Mouse (Mus musculus) adrenal gland, adult (tissue): ENCODE measurements around the gene Inpp5d.

ENCODE experiments used
- DNase-seq, 2 experiments: peaks; one replicate each; pipeline ENCODE4 v3.0.0; 2022 to 2023; ENCODE audit warnings: low spot score in 1 of 2; ENCODE audit not compliant: inconsistent age in 2 of 2

Gene Inpp5d

DNA sequence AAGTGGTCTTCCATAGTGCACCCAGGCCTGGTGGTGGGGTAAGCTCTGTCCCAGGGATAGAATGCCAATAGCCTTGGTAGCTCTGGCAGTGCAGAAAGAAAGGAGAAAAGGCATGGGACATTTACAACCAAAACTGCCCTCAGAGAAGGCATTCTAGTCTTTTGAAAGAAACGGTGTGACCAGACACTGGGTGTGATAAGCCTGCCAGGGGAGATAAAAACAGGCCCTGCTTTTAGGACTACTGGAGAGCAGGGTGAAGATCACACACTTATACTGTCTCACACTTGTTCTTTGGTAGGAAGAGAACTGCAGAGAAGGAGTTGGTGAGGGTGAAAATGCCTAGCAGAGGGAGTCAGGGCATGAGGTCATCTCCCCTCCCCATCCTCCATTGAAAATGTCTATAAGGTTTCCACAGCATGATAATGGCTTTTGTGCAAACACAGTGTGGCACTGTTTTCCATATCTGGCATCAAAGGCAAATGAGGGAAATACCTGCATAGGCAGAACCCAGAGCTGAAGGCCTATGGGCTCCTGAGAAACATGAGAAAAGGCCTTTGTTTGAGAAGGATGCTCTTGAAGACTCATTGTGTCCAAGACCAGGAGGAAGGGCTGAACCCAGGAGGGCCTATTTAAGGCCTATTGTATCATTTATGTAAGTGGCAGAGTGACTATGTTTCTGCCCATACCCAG is 4.0 kb downstream of the Inpp5d start:
- no peak for DNase-seq

DNA sequence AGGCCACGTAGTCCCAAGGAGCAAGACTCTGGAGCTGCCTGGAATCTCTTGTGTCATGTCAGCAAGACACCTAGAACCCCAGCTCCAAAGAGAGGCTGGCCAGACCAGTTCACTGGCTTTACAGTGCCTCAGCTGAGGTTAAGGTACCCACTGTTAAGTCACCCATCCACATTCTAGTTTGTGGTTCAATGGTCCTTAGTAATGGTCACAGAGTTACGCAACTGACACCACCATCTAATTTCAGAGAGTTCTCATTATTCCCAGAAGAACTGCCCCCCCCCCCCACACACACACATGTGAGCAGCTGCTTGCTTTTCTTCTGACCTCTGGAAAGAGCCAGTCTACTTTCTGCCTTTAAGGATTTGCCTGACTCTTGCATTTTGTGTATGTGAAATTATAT is 4.7 kb downstream of the Inpp5d start:
- DNase-seq = no peak

DNA sequence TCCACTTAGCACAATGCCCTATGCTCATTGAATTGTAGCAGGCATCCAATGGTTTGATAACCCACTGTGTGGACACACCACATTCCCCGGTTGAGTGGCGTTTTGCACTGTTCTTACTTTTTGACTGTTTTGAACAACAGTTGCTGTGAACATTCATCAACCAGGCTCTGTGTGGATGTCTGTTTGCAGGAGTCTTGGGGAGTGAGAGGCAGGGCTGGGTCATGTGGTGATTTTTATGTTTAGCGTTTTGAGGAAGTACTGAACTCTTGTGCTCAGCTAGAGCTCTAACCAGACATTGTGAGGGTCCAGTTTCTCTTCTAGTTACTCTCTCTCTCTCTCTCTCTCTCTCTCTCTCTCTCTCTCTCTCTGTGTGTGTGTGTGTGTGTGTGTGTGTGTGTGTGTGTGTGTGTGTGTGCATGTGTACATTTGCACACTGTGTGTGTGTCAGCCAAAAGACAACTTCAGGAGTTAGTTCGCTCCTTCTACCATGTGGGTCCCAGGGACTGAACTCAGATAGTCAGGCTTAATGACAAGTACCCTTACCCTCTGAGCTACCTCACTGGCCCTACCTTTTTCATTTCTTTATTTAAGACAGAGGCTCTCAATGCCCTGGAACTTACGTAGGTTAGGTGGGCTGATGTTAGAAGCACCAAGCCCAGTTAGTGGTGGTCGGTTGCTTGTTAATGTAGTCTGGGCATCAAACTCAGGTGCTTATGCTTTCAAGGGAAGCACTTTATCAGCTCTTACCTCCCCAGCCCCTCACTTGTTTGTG is 5.3 kb downstream of the Inpp5d start:
- no peak for DNase-seq

DNA sequence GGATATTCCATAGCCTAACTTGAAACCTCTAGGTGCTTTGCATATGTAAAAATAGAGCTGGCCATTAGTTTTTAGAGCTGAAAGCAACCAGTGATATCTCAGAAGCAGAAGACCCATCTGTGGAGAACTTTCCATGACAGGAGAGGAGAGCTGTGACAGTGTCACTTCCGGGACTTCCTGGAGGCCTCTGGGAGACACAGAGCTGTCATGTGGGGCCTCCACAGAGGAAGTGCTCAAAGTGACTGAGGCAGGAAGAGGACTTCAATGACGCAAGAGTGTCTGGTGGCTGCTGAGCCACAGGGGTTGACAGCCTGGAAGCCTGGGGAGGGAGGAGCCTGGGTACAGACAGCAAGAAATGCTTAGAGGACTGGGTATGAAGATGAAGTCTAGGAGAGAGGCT is 6.2 kb downstream of the Inpp5d start:
- DNase-seq = peak; percentile 63 to 68

DNA sequence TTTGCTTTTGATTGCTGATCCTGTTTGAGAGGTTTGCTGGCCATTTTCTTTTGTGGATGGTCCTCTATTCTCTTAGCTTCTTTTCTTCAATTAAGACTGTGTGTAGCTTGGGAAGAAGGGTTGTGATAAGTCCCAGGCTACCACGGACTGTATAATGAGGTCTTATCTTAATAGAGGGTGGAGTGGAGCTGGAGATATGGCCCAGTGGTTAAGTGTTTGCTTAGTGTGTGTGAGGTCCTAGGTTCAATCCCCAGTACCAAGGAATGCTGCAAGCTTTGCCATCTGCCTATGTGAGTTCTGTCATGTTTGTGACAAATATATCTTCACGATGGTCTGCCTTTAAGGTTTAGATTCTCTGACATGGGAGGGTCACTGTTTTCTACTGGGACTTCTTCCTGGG is 8.0 kb downstream of the Inpp5d start:
- DNase-seq = no peak

DNA sequence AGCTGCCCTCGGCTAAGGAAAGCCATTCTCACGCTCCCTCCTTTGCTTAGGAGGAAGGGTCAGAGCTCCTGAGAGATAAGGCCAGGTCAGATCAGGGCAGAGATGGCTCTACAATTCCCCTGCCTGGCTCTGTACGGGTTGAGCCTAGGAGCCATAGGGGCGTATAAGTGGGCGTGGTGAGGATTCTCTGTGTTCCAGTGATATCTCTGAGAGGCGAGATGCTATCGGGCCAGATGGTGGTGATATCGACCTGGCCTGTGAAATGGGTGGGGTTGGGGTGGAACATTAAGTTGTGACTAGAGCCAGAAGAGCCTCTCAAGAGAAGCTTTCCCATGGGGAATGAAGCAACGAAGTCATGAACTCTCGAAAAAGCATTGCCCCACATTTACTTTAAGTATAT is 11.5 kb downstream of the Inpp5d start:
- no peak for DNase-seq

DNA sequence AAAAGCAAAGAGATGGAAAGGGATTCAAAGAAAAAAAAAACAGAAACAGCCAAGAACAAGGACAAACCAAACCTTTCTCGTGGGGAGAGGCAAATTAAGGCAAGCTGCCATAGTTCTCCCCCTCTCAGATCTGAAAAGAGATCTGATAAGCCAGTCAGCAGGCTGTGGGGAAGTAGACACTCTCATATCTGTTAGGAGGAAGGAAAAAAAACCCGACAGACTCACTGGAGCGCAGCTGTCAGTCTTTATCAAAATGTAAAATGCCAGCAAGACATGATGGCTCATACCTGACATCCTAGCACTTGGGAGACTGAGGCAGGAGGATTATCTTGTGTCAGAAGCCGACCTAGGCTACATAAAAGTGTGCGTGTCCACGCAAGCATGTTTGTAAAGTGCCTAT is 12.1 kb downstream of the Inpp5d start:
- no peak for DNase-seq

DNA sequence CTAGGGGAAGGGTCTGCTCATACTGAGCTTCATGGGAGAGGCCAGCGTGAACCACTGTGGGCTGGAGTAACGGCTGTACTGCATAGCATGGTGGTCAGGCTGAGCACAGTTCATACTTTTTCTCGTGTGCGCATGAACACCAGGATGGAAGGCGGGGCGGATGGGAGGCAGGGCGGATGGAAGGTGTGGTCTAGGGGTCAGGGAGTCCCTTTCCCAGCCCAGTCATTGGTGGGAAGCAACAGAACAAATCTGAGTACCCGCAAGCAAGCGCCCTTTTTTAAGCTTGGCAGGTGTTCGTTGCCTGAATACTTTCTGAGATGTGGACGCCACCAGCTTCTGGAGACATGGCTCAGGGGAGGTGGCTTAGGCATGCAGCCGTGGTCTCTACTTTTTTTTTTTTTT is 16.6 kb downstream of the Inpp5d start:
- DNase-seq = no peak

DNA sequence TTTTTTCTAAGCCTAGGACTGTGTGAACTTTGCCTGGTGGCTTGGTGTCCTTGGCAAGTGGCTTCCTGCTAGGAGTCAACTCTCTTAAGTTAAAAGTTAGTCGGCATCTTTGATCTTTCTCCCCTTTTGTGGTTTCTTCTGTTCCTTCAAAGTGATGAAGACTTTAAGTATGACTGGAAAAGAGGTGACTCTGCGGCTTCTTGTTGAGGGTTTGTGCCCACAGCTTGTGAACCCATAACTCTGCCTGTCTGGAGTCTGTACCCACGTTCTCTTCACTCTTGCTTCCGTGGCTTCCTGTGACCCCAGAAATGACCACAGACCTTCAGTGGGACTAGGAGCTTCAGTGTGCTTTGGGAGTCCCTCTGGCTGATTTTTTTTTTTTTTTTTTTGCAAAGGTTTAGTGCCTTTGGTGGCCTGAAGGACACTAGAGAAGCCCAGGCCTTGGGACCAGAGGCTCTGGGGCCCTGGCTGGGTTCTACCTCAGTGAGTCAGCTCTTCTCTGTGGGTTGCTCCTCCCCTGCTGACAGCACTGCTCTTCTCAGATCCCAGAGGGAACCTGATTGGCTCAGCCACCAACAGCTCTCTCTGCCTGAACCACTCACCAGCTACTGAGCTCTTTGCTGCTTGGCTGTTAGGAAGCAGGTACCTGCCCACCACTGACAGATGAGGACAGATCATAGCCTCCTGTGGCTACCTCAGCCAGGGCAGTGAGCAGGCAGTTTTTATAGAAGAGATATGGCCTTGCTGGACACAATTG is 17.2 kb downstream of the Inpp5d start:
- peak; percentile 84 to 92 for DNase-seq

DNA sequence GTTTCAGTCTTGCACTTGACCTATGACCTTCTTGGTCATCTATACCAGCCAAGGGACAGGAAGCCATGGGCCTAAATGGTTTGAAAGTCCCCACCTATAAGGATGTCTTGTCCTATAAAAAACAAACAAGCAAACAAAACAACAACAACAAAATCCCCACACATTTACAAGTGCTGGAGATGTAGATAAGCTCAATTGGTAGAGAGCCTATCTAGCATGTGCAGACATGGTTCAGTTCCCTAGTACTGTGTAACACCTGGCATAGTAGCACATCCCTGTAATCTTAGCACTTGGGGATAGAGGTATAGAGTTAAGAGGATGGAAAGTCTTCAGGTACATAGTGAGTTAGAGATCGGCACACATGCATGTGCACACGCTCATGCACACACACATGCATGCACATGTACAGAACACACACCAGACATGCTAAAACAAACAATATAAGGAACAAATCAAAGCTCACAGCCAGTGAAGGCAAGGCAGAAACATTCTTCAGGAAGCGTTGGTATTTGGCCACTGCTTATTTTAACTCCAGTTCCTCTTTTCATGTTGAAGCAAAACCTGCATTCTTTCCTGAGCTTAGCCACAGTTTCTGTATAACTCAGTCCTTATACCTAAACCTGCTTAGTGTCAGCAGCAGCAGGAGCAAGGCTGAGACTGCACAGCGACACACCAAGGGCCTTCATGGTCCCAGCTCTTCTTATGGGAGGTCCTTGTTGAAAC is 17.9 kb downstream of the Inpp5d start:
- no peak for DNase-seq

DNA sequence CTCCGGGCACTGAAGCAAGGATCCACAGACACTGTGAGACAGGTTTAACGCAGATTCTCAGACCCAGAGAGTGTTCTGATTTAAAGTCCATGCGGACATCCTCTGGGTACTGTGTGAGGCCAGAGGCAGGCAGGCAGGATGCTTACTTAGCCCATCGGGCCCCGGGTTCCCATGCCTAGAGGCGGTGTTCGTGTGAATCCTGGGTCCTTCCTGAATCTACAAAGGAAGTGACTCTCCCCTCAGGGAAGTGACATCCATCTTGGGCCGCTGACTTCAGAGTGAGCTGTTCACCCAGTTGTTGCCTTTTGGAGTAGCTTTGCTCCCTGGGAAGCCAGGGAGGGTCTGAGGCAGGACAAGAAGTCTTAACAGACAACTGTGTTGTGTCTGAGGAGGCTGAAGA is 19.6 kb downstream of the Inpp5d start:
- DNase-seq = no peak

DNA sequence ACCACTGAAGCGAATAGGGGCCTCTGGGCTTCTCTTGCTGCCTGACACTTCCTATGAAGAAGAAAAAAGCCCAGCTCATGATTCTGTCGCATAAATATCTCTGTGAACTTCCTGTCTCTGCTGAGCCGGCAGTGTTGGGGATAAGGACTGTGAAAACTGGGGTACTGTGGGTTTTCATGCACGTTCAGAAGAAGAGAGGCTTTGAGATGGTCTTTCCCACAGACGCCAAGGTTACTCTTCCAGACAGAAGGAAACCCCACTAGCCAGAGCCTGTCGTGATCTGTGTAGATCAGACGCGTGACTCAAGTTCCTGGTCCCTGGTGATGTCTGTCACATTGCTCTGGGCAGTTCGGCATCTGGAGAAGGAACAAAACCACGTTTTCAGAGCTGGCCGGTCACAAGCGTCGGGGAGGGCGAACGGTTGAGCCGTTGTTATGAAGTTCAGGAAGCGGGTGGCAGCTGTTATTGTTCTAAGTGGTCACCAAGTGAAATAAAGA is 20.1 kb downstream of the Inpp5d start:
- peak; percentile 69 to 78 for DNase-seq

DNA sequence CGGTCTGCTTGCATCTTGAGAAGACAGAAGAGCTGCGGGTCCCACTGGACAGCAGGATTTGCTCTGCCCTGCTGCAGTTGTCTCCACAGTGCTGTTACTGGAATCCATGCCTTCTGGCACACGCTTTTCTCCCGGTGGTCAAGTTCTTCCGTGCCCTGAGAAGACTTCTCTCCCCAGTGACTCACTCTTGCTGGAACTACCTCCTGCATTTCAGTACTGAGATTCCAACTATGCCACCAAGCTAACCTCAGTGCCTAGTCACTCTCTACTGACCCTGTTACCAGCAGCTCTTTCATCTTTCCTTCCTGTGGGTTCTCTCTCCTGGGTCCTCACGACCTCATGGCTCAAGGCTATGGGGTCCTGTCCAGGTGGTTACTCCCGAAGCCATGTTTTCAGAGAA is 22.9 kb downstream of the Inpp5d start:
- no peak for DNase-seq

DNA sequence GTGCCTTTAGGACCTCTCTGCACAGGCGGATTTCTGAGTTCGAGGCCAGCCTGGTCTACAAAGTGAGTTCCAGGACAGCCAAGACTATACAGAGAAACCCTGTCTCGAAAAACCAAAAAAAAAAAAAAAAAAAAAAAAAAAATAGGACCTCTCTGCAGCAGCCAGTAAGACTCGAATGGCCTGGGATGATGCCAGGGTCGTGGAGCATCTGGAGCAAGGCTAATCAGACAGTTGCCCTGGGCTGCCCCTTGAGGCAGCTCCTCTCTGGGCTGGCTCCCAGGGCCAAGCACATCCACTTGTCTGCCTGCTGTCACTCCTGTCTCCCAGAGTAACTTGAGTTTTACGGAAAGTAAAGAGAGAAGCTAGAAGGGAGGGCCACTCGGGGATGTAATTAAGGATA is 24.9 kb downstream of the Inpp5d start:
- DNase-seq = peak in 1 of 2 experiments; percentile 77

DNA sequence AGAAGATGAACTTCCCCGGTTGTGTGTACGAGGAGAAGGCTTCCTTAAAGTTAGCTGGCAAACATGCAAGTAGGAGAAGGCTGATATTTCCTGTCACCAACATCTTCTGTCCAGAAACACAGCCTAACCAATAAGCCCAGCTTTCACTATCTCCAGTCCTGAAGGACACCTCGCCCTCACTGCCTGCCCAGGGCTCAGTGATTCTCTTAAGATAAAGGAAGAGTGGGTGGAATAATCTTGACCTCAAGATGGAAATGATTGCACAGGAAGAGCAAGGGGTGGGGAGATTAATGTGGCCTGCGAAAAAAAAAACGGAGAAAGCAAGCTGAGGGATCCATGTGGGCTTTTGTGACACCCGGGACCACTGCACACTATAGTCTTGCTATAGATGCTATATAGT is 25.6 kb downstream of the Inpp5d start:
- no peak for DNase-seq

DNA sequence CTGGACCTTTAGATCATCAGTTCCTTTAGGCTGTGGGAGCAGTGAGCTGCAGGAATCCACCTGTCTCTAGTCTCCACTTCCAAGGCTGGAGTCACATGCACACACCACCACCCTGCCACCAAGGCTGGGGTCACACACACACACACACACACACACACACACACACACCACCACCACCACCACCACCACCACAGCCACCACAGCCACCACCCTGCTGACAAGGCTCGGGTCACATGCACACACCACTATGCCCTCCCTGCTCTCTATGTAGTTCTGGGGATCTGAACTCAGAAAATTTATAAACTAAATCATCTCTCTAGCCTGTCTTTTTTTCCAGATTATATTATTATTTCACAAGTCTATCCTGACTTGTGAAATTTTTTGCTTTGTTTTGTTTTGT is 27.7 kb downstream of the Inpp5d start:
- no peak for DNase-seq

DNA sequence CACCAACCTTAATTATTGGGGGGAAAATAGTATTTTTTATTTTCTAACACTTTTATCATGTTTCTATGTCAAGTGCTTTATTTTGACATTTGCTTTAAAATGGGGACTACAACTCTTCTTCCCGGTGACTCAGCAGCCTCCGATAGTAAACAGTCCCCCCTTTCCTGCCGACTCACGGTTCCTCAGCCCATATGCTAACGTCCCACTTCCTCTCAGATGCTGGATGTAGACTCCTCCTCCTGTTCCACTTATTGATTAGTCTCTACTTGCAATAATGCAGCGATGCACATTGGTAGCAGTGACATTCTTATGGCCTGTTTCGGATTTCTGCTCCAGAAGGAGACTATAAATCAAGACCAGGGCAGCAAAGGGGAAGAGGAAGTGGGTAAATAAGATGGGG is 28.5 kb downstream of the Inpp5d start:
- DNase-seq = no peak

DNA sequence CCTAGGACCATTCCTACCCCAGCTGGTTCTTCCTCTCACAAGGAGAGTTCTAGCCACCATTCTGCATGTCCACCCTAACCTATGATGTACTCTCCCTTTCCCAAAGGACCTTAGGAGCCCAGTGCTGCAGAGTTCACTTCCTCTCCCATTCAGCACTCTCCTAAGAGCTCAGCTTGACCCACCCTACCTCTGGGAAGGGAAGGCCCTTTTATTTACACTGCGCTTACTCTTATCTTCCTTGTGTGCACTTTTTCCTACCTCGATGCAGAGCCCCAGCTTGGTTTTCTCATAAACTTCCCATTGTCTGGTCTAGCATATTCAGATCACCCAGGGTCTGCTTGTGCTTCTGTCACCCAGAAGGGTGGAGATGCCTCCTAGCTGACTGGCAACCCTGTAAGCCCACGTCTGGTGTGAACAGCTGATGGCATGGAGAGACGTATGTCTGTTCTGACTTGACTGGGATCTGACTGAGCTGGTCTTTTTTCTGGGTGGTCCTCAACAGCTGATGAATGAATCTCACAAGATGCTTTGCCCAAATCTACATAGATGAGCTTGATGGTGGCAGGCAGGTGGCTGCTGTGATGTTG is 29.2 kb downstream of the Inpp5d start:
- no peak for DNase-seq

DNA sequence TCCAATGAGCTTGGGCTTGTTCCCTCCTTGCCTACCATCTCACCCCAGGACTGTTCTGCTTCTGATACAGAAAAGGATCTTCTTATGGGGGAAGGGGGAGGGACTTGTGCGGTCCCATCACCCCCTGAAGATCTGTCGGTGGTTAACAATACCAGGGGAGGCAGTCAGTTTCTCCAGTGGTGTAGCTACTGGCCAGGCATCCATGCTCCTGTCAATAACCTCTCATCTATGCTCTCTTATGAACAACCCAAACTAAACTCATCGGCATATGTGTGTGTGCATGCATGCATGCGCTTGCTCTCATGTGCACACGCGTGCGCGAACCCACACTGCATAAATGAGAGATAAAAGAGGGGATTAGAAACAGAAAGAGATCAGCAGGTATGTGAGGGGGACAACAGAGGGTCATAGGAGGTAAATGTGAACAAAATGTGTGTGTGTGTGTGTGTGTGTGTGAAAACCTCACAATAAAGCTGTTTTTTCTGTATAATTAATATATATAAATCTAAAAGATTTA is 29.9 kb downstream of the Inpp5d start:
- no peak for DNase-seq

DNA sequence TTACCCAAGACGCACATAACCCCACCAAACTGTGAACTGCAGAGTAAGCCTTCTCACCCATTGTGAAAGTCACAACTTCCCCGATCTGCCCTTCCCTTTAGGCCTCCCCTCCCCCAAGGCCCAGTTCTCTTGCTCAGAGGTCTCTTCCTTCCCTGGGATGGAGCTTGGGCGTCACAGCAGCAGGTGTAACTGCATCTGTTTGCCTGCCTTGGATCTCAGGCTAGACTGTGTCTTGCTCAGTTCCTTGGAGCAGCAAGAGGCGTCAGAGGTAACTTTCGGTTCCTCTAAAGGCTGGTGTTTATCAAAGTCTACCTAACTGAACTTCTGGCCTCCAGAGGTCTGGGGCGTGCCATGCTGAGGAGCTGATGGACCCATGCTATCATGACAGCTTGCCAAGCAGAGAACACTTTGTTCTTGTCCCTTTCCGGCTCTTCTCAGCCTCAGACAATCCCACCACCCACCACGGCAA is 30.5 kb downstream of the Inpp5d start:
- peak; percentile 61 to 72 for DNase-seq
